Mouse (Mus musculus) regulatory T cell (primary cell): Measurements from ENCODE around the gene Aire.

Experiments used
- in situ Hi-C: fragments of 300-600 bp; cut with MboI, MseI; formaldehyde crosslinking; loops from one replicate; pipeline ENCODE4 v1.15.1; 2025; ENCODE audit warnings: high pct_unique_total_duplicates

Gene Aire

GRCm38 (mm10) chr10:78043406-78043836, at the start of gene Aire:
Gene Aire (minus strand): TSS chr10:78043610.
- in situ Hi-C loops = no loop called here

- in situ Hi-C loops = no loop called here
These were observed 49.3 kb upstream of the Aire start for GRCm38 (mm10) chr10:78092725-78093029.

DNA sequence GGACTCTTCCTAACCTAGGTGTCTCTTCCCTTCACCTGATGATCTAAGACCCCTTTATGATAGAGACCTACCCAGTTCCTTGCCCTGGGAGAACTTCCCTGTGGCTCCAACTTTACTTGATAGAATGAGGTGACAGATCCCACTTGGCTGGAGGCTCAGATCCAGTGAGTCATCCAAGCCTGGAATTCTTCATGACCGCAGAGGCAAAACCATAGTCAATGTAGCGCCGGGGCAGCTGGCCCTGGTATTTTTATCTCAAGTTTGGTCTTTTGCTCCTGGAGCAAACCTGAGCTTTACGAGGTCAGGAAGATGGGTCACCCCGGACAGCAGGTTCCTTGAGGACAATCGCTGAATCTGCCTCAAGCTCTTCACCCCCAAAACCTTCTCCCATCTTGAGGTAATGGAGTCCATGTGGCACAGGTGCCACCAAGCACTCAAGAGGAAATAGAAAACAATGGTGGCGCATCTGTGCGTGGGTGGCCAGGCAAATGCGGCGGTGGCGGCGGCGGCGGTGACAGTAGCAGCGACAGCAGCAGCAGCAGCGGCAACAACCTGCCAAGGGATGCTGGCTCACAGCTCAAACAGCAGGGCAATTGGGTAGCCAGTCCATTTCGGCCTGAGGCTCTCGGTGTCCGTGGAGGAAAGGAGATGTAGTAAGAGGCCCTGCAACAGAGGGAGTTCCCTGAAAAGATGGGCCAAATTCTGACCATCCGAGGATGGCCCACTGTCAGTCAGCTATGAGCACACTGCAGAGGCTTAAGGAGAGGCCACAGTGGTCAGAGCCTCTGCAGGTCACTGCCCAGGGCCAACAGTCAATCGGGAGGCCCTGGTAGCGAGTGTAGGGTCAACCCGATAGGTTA, 48.7 kb upstream of the Aire start:
- in situ Hi-C loops = no loop called here

DNA sequence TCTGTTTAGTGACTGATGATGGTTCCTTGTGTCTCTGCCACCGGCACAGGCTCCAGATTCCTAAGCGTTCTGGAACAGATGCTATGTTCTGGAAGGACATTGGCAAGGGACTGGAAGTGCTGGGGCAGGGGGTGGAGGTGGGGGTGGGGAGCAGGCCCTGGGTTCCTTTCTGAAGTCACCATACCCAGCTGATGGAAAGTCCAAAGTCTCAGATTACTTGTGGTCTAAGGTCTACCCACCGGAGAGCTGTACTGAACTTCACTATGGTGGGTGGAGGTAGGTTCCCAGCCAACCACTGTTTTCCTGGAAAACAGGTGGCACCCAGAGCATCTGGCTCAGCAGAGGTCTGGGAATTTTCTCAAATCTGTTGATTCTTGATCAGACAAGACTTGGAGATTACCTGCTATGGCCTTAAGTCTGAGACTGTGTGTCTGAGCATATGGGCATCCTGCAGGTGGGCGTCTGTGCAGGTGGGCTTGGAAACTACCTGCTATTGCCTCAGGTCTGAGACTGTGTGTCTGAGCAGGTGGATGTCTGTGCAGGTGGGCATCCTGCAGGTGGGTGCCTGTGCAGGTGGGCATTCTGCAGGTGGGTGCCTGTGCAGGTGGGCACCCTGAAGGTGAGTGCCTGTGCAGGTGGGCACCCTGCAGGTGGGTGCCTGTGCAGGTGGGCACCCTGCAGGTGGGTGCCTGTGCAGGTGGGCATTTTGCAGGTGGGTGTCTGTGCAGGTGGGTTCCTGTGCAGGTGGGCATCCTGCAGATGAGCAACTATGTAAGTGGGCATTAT, 47.5 kb upstream of the Aire start:
- in situ Hi-C loops = no loop called here

DNA sequence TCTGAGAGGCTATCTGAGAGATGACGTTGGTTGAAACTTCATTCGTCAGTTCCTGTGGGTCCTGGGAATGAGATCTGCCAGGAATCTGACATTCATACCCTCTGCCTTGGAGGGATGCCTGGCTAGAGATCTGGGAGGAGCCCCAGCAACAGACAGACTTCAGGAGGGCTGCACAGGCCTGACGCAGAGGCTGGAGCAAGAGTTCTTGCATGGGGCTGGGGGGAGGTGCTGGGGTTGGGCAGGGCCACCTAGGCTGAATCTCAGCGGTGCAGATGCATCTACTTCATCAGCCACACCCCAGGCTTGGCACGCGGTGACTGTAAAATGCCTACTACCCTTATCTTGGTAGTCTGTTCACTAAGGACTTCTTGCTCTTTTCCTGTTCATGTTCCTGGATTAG, 46.8 kb upstream of the Aire start:
- in situ Hi-C loops = no loop called here

- in situ Hi-C loops = no loop called here
These were observed 43.7 kb upstream of the Aire start for GRCm38 (mm10) chr10:78087101-78087511.

- in situ Hi-C loops = no loop called here
These were observed 43.1 kb upstream of the Aire start for GRCm38 (mm10) chr10:78086444-78087061.

DNA sequence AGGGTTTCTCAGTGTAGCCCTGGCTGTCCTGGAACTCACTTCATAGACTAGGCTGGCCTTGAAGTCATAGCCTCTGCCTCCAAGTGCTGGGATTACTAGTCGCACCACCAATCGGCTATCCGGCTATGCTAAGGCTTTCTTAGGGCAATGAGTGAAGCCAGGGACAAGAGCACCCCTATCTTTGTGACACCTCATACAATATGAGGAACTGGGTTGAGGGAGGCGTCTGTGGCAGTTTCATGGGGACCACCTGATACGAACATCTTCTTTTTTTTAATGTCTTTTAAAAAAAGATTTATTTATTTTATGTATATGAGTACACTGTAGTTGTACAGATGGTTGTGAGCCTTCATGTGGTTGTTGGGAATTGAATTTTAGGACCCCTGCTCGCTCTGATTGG, 42.3 kb upstream of the Aire start:
- in situ Hi-C loops = no loop called here

GRCm38 (mm10) chr10:78084073-78084472, 40.7 kb upstream of the Aire start:
- in situ Hi-C loops = no loop called here

DNA sequence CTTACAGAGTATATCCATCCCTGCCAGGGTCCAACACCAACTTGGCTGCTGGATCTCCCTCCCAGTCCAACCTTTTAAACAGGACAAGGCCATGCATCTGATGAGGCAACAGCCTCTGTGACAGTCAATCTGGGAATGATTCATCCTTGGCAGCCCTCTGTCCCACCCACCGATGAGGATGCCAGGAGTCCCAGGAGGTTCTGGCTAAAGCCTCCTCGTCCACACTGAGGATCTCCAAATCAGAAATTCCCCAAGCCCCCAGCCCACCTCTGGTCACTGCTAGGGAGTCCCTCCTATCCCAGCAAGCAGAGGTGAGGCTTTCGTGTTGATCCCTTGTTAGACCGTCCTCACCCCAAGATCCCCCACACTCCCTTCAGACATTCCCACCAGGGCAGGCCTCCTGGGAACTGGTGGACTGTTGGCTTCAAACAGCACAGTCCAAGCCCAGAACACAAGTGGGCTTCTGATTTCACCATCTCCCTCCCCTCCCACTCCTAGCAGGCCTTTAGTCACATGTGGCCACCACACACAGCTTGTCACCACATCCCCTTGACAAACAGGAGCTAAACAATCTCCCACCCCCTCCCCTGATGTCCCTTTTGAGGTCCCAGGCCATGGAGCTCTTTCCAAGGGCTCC, 36.7 kb upstream of the Aire start:
- in situ Hi-C loops = no loop called here

DNA sequence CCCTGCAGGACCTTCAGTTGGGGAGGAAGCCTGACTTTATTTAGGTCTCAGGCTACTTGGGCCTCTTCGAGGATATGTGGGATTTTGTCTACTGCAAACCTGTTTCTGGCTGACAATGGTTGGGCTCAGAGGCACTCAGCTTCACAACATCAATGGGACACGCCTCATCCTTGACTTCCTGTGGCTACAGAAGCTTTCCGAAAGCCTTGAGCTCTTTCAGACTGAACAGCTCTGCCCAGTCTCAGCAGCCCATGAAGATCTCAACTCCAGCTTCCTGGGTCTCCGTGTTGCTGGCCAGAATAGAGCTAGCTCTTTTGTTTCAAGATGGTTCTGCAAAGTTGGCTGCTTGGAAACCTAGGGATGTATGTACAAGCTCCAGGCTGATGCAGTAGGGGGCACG, 34.9 kb upstream of the Aire start:
- in situ Hi-C loops = no loop called here

GRCm38 (mm10) chr10:78077862-78078261, 34.5 kb upstream of the Aire start:
- in situ Hi-C loops = no loop called here

GRCm38 (mm10) chr10:78074977-78075376, 31.6 kb upstream of the Aire start:
- in situ Hi-C loops = no loop called here

- in situ Hi-C loops = no loop called here
These were observed 30.7 kb upstream of the Aire start for GRCm38 (mm10) chr10:78074151-78074550.

GRCm38 (mm10) chr10:78069101-78070011, 25.9 kb upstream of the Aire start, which contains the start of gene Icosl:
Gene Icosl (plus strand): TSS chr10:78069302.
- in situ Hi-C loops = no loop called here

- in situ Hi-C loops = no loop called here
These were observed 25.1 kb upstream of the Aire start for GRCm38 (mm10) chr10:78068541-78068940.

DNA sequence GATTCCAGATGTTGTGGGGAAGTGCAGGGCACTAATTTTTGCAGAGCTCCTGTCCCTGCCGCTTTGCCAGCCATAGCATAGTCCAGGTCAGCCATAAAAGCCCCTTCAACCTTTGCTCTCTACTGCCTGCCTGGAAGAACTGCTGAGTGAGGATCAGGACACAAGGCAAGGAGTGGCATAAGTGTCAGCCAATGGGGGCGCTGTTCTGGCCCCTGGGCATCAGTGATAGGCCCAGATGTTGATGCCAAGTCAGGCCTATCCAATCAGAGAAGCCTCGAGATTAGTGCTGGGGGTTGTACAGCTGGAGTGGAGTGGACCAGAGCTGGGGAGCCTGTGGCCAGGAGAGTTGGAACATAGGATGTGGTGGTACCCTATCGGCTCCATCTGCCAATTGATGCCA, 23.8 kb upstream of the Aire start:
- in situ Hi-C loops = no loop called here

DNA sequence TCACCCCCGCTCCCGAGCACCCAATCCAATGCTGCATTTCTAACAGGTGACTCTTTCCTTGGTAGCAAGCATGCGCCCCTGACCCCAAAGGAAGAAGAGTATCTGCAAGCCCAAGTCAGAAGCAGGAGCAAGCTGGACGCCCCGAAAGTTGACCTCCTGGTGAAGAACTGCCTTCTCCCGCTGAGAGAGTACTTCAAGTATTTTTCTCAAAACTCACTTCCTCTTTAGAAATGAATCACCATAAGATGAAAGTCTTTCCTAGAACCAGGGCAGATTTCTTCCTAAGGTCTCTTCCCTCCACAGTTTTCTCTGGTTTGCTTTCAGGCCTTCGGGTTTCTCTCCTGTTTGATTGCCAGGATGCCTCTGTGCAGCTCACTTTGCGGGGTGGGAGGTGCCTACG, 19.7 kb upstream of the Aire start:
- in situ Hi-C loops = no loop called here

GRCm38 (mm10) chr10:78057056-78057455, 13.6 kb upstream of the Aire start:
- in situ Hi-C loops = loop anchor here (10.0 kb wide), 1 partner anchor 328 kb away; no protein-coding TSS in a partner anchor

GRCm38 (mm10) chr10:78054633-78055565, 11.5 kb upstream of the Aire start:
- in situ Hi-C loops = loop anchor here (10.0 kb wide), 1 partner anchor 330 kb away; no protein-coding TSS in a partner anchor
